Mouse (Mus musculus) intestine, embryonic 16.5 days (tissue): ENCODE results near the gene Paqr7. TPM values are rescaled to one million over a fixed set of nuclear protein-coding genes. Genes with fewer than 3 reads are reported as not detected.

ENCODE experiments used
- ATAC-seq: fragments of 200-750 bp; cut with Nextera tagmentation; 2 replicates; pipeline ENCODE4 v1.8.0; 2017; ENCODE audit warnings: moderate TSS enrichment, moderate library complexity
- H3K27ac ChIP-seq: fragments of 300-500 bp; sonication (generic); 2 replicates; pipeline ENCODE4 v1.5.1; 2014; ENCODE audit warnings: mild to moderate bottlenecking, low read length
- H3K27me3 ChIP-seq: fragments of 300-500 bp; sonication (generic); replicated peaks from 2 replicates; pipeline ENCODE4 v1.6.1; 2014; ENCODE audit warnings: low read length, control low read depth, mixed read lengths; ENCODE audit not compliant: control insufficient read depth, insufficient read depth
- H3K36me3 ChIP-seq: fragments of 300-500 bp; sonication (generic); 2 replicates; pipeline ENCODE4 v1.6.1; 2014; ENCODE audit warnings: low read length, control low read depth; ENCODE audit not compliant: control insufficient read depth, insufficient read depth
- H3K4me1 ChIP-seq: fragments of 300-500 bp; sonication (generic); 2 replicates; pipeline ENCODE4 v1.6.1; 2014; ENCODE audit warnings: low read length, control low read depth, mixed read lengths; ENCODE audit not compliant: control insufficient read depth, insufficient read depth
- H3K4me2 ChIP-seq: fragments of 300-500 bp; sonication (generic); 2 replicates; pipeline ENCODE4 v1.6.1; 2014; ENCODE audit warnings: low read depth, low read length, control low read depth
- H3K4me3 ChIP-seq: fragments of 300-500 bp; sonication (generic); 2 replicates; pipeline ENCODE4 v1.5.1; 2014; ENCODE audit warnings: mild to moderate bottlenecking, low read length
- H3K9ac ChIP-seq: fragments of 300-500 bp; sonication (generic); 2 replicates; pipeline ENCODE4 v1.6.1; 2014; ENCODE audit warnings: low read depth, low read length
- H3K9me3 ChIP-seq: fragments of 300-500 bp; sonication (generic); 2 replicates; pipeline ENCODE4 v1.6.1; 2016; ENCODE audit warnings: low read length, control low read depth; ENCODE audit not compliant: control insufficient read depth
- WGBS: fragments of 180-500 bp; shearing (Covaris S2); extraction: QIAGEN DNeasy Blood & Tissue Kit; methylation state at CpG from one replicate; pipeline ENCODE4 v1.1.7; 2014; 5-methylcytosine and 5-hydroxymethylcytosine counted together
- polyA plus RNA-seq: library from polyadenylated mRNA; unstranded; fragments of >200 nt; fragmentation: Nextera tagmentation; extraction: Ambion mirVana; gene quantifications from 2 replicates; pipeline ENCODE4 v1.2.1, GENCODE M21; 2015

The Paqr7 gene
- polyA plus RNA-seq, 1 experiment from 2014 or later, result 23.6 TPM

GRCm38 (mm10) chr4:134469341-134469796 is 27.1 kb upstream of the Paqr7 start:
- H3K27me3 ChIP-seq, result no peaks in the 10 kb centered on the region
- peak overlapping the region; percentile 94 for H3K4me3 ChIP-seq
- H3K27ac ChIP-seq, result peak overlapping the region; percentile 41; the same call in 1 of the 2 replicates
- WGBS, result 14% methylated on average over 6 of the region's 6 CpGs
- H3K4me2 ChIP-seq, result peak overlapping the region; percentile 97
- H3K9ac ChIP-seq, result peak overlapping the region; percentile 89
- peaks cover 16% of the 10 kb centered on the region for H3K36me3 ChIP-seq
- peaks cover 5% of the 10 kb centered on the region; the same call in 1 of the 2 replicates for H3K4me1 ChIP-seq
- no peaks in the 10 kb centered on the region for H3K9me3 ChIP-seq
- ATAC-seq, result peak; percentile 19; the same call in 1 of the 2 replicates

- H3K9ac ChIP-seq, result peak overlapping the region; percentile 45; the same call in 1 of the 2 replicates
- peaks cover 17% of the 10 kb centered on the region for H3K36me3 ChIP-seq
- peak overlapping the region; percentile 97 for H3K4me2 ChIP-seq
- H3K4me1 ChIP-seq, result peaks cover 5% of the 10 kb centered on the region; the same call in 1 of the 2 replicates
- H3K27me3 ChIP-seq, result no peaks in the 10 kb centered on the region
- WGBS, result 44% methylated on average over 3 of the region's 3 CpGs
- no peaks in the 10 kb centered on the region for H3K9me3 ChIP-seq
- peak overlapping the region; percentile 94 for H3K4me3 ChIP-seq
- no peak for ATAC-seq
- no peak overlapping the region for H3K27ac ChIP-seq
These were observed 26.5 kb upstream of the Paqr7 start for GRCm38 (mm10) chr4:134469985-134470384.

GRCm38 (mm10) chr4:134471469-134471868 is 25.0 kb upstream of the Paqr7 start:
- Histone ChIP-seq H3K27ac (no peak overlapping the region), H3K4me1 (peaks cover 5% of the 10 kb centered on the region; the same call in 1 of the 2 replicates), H3K27me3 (no peaks in the 10 kb centered on the region), H3K9me3 (no peaks in the 10 kb centered on the region), H3K4me3 (no peak overlapping the region), H3K9ac (no peak overlapping the region), H3K4me2 (no peak overlapping the region), H3K36me3 (peaks cover 24% of the 10 kb centered on the region)
- ATAC-seq, result no peak

- H3K27ac ChIP-seq, result no peak overlapping the region
- no peak overlapping the region for H3K4me3 ChIP-seq
- no peak for ATAC-seq
- 0 out of 2 replicates have a peak, but pooled peaks cover 3% of the 10 kb centered on the region for H3K4me1 ChIP-seq
- H3K9me3 ChIP-seq, result no peaks in the 10 kb centered on the region
- 66% methylated on average over 4 of the region's 4 CpGs for WGBS
- no peaks in the 10 kb centered on the region for H3K27me3 ChIP-seq
- peaks cover 28% of the 10 kb centered on the region for H3K36me3 ChIP-seq
- H3K4me2 ChIP-seq, result no peak overlapping the region
- H3K9ac ChIP-seq, result no peak overlapping the region
These were observed 22.7 kb upstream of the Paqr7 start for GRCm38 (mm10) chr4:134473764-134474163.

- peak overlapping the region; percentile 14; the same call in 1 of the 2 replicates for H3K27ac ChIP-seq
- no peak for ATAC-seq
- no peak overlapping the region for H3K9ac ChIP-seq
- peaks cover 28% of the 10 kb centered on the region for H3K36me3 ChIP-seq
- 0 out of 2 replicates have a peak, but pooled peaks cover 3% of the 10 kb centered on the region for H3K4me1 ChIP-seq
- no peaks in the 10 kb centered on the region for H3K9me3 ChIP-seq
- 65% methylated on average over 8 of the region's 8 CpGs for WGBS
- no peak overlapping the region for H3K4me3 ChIP-seq
- H3K4me2 ChIP-seq, result no peak overlapping the region
- H3K27me3 ChIP-seq, result no peaks in the 10 kb centered on the region
These were observed 22.3 kb upstream of the Paqr7 start for GRCm38 (mm10) chr4:134474240-134474639.

- ATAC-seq, result no peak
- Histone ChIP-seq H3K9ac (no peak overlapping the region), H3K27ac (no peak overlapping the region), H3K27me3 (no peaks in the 10 kb centered on the region), H3K4me1 (no peaks in the 10 kb centered on the region), H3K4me3 (no peak overlapping the region), H3K36me3 (peaks cover 21% of the 10 kb centered on the region), H3K9me3 (no peaks in the 10 kb centered on the region), H3K4me2 (no peak overlapping the region)
- 89% methylated on average over 8 of the region's 8 CpGs for WGBS
These were observed 19.6 kb upstream of the Paqr7 start for GRCm38 (mm10) chr4:134476899-134477298.

GRCm38 (mm10) chr4:134478031-134478430 is 18.5 kb upstream of the Paqr7 start:
- Histone ChIP-seq H3K4me3 (no peak overlapping the region), H3K9ac (no peak overlapping the region), H3K27me3 (no peaks in the 10 kb centered on the region), H3K36me3 (peaks cover 17% of the 10 kb centered on the region), H3K9me3 (no peaks in the 10 kb centered on the region), H3K4me2 (no peak overlapping the region), H3K4me1 (no peaks in the 10 kb centered on the region), H3K27ac (no peak overlapping the region)
- ATAC-seq, result peak; percentile 72
- 5% methylated on average over 9 of the region's 9 CpGs for WGBS

GRCm38 (mm10) chr4:134479839-134480238 is 16.7 kb upstream of the Paqr7 start:
- Histone ChIP-seq H3K9ac (no peak overlapping the region), H3K36me3 (peaks cover 11% of the 10 kb centered on the region), H3K4me2 (no peak overlapping the region), H3K9me3 (no peaks in the 10 kb centered on the region), H3K27ac (no peak overlapping the region), H3K27me3 (no peaks in the 10 kb centered on the region), H3K4me3 (no peak overlapping the region), H3K4me1 (no peaks in the 10 kb centered on the region)
- ATAC-seq, result no peak
- 83% methylated on average over 4 of the region's 4 CpGs for WGBS

GRCm38 (mm10) chr4:134480864-134481263 is 15.6 kb upstream of the Paqr7 start:
- WGBS, result 18% methylated on average over 6 of the region's 6 CpGs
- ATAC-seq, result peak; percentile 38; the same call in 1 of the 2 replicates

GRCm38 (mm10) chr4:134481270-134481669 is 15.2 kb upstream of the Paqr7 start:
- Histone ChIP-seq H3K27me3 (no peaks in the 10 kb centered on the region), H3K4me2 (no peak overlapping the region), H3K27ac (no peak overlapping the region), H3K36me3 (peaks cover 5% of the 10 kb centered on the region), H3K9me3 (no peaks in the 10 kb centered on the region), H3K4me1 (no peaks in the 10 kb centered on the region), H3K4me3 (no peak overlapping the region), H3K9ac (no peak overlapping the region)
- ATAC-seq, result no peak
- WGBS, result 54% methylated on average over 6 of the region's 6 CpGs

More at GRCm38 (mm10) chr4:134480864-134481263, 15.6 kb upstream of the Paqr7 start:
- H3K27me3 ChIP-seq, result no peaks in the 10 kb centered on the region
- H3K36me3 ChIP-seq, result peaks cover 5% of the 10 kb centered on the region
- H3K4me3 ChIP-seq, result no peak overlapping the region
- H3K4me2 ChIP-seq, result no peak overlapping the region
- H3K4me1 ChIP-seq, result no peaks in the 10 kb centered on the region
- no peak overlapping the region for H3K9ac ChIP-seq
- no peak overlapping the region for H3K27ac ChIP-seq
- no peaks in the 10 kb centered on the region for H3K9me3 ChIP-seq
